Mouse (Mus musculus): ENCODE measurements around the gene Adk.
A peak's percentile ranks its signal among the peaks of the same experiment; 100 is the strongest.

Gene Adk

DNA sequence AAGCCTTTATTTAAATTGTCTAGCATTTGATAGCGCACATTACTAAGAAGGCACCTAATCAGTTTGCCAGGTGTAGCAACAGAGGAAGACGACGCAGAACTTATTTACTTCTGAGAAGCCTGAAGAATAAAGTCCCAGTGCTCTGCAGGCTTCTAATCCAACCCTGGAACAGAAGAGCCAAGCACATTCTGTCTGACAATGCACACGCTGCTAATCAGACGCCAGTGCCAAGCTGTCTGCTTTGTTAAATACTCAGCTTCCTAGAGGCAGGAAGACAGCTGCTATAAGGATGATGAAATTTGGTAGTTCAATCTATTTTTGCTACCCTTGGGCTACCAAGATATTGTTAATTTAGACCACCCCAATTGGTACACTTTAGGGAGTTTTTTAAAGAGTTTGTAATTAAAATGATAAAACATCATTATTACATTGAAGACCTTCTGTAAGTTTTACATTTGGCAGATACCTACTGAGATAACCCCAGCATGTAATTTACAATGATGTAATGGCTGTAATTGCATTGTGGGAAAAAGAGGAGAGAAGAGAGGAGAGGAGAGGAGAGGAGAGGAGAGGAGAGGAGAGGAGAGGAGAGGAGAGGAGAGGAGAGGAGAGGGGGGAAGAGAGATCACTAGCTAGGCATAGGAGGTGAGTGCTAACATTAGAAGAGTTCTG is 201.1 kb downstream of the Adk start:
- DNase-seq (ENCODE audit: extremely low read depth, low read depth) = no peak

DNA sequence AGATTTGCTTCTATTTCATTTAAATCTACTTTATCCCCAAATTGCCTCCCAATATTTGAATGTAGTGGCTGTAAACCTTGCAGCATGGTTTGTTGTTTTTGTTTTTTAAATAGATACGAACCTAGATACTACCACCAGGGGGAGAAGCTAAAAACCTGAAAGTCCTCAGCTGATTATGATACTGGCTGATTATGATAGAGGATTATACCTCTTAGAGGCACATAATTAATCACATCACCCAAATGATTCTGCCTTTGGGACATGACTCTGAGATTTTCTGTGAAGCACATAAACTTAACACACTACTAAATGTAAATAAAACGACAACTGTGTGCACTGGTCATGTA is 201.6 kb downstream of the Adk start:
- DNase-seq (ENCODE audit: extremely low read depth, low read depth) = no peak

DNA sequence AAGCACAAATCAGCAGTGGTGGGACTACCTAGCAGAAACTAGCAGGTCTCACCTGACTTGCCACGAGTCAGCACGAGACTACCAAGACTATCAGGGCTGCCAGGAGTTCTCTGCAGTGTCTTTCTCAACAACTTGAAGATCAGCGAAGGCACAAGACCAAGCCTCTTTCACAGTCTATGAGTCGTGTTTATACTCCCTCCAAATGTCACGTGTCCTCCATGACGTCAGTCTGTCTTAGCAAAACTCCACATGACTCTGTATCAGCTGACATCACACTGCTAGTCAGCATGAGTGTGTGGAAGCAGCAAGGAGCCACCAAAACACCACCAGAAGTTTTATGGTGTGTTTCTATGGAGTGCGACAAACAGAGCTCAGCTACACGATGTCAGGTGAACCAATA is 215.9 kb downstream of the Adk start:
- DNase-seq (ENCODE audit: extremely low read depth, low read depth) = no peak

DNA sequence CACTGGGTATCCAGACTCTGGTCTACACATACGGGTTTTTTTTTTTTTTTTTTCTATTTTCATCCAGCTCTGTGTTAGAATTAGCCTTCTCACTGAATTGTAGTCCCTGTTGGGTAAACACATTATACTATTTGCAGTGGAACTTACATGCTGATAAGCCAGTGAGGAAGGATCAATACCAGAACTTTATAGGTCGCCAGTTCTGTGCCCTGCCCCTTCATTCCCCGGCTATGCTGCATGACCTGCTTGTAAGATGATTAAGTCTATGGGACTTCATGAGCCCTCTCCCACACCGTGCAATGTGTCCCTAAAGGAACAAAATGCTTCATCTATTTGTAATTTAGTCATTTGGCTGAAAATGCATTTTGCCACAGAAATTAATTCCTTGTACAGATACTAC is 219.1 kb downstream of the Adk start:
- DNase-seq (ENCODE audit: extremely low read depth, low read depth) = no peak

DNA sequence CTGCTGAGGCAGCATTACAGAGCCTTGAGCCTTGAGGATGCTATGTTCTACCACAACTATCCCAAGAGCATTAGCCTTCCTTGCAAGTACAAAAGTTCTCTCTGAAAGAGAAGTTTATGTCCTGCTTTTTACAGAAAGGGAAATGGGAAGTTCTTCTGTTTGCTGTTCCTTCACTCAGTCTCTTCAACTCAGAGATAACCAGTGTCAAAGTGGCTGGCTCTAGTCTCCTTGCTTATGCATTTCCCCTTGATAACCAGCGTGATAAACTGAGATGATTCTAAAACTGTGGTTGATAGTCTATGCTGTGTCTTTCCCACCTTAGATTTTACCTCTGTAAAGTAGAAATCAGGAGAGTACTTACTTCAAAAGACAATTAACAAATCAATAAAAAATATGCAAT is 223.4 kb downstream of the Adk start:
- peak; percentile 10 for DNase-seq (ENCODE audit: extremely low read depth, low read depth)

DNA sequence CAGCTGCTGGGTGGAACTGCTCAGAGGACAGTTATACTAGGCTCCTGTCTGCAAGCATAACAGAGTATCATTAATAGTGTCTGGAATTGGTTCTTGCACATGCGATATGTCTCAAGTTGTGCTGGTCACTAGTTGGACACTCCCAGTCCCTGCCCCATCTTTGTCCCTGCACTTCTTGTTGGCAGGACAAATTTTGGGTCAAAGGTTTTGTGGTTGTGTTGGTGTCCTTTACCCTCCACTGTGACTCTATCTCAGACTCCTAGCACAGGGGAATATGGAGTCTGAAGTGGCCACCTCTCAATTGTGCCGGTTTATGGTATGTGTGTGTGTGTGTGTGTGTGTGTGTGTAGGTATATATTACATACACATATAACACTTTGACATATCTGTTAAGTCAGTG is 225.9 kb downstream of the Adk start:
- no peak for DNase-seq (ENCODE audit: extremely low read depth, low read depth)

DNA sequence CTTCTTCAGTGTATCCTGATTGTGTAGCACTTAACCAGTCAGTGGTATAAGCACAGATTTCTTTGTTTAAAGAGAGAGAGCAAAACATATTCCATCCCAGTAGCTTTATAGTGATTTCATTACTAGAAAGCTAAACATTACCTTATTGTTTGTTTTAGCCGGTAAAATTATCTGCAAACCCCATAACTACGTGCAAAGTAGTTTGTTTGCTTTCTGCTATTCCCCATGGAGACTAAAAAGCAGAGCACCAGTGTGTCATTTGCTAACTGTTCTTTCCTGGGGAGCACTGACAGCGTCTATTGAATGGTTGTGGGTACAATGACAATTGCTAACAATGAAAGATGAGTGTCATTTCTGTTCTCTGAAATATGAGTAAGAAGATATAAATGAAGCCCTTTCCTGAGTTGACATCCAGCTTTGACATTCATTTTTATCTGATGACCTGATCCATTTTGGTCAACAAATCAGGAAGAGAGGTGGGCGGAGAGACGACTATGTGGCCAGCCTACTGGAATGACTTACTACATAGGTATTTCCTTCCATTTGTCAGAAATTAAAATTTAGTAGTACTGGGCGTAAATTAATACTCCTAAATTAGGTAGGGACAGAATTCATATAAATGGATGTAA is 226.6 kb downstream of the Adk start:
- DNase-seq (ENCODE audit: extremely low read depth, low read depth) = no peak

DNA sequence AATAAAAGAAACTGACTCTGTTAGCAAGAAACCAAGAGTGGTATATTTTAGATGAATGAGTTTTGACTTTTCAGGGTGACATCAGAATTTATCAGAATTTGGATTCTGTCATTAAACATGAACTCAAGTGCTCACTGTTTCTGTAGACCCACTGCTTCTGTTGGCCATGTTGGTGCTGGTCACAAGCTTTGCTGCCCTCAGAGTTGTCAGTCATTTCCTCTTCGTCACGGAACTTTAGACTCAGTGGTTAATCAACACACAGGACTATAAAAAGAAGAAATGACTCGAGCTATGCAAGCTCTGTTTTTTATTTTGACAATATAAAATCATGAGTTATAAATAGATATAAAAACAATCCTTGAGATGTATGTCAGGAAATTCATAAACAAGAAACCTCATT is 228.1 kb downstream of the Adk start:
- no peak for DNase-seq (ENCODE audit: extremely low read depth, low read depth)

DNA sequence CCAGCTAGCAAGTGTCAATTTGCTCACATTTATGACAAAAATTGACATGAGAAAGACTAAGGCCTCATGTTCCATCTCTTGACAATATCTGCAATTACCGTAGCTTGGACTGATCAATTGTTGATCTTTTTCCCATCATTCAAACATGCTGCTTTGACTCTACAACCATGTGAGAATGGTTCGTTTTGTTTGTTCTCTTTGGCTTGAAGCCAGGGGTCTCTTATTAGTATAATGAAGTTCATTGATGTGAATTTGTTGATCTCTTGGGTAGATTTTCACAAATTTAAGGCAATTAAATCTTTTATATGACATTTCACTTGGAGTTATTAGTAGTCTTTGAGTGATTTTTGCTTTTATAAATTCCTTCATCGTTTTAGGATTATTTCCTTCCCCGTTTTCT is 229.1 kb downstream of the Adk start:
- no peak for DNase-seq (ENCODE audit: extremely low read depth, low read depth)

DNA sequence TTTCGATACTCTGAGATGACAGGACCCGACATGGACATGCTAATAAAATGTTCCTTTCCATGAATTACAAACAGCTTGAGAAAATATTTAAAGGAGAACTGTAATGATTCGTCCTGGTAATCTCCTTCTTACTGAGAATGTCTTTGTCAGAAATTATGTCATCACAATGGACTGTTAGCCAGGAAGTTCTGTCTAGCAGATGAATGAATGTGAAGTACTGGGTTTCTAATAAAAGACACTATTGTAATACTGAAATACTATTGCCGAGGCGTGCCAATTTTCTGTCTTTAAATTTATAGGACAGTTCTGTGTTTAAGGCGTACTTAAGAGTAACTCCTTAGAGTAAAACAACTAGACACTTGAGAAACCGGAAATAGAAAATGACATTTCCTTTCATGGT is 231.7 kb downstream of the Adk start:
- DNase-seq (ENCODE audit: extremely low read depth, low read depth) = no peak

DNA sequence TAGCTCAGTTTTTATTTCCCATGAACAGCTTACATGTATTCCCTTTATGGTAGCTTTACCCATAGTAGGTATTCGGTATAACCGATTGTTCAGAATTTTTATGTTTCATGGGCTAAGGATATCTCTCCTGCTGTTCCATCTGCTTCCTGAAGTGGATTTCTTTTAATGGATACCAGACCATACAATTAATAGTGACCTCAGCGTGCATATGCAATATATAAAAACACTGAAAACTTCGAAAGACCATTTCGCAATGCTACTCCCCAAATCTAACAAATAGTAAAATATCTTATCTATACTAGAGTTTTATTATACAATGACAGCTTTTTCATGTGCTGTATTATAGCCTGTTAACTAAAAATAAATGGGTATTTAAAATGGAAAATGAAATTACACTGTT is 232.5 kb downstream of the Adk start:
- DNase-seq (ENCODE audit: extremely low read depth, low read depth) = no peak

DNA sequence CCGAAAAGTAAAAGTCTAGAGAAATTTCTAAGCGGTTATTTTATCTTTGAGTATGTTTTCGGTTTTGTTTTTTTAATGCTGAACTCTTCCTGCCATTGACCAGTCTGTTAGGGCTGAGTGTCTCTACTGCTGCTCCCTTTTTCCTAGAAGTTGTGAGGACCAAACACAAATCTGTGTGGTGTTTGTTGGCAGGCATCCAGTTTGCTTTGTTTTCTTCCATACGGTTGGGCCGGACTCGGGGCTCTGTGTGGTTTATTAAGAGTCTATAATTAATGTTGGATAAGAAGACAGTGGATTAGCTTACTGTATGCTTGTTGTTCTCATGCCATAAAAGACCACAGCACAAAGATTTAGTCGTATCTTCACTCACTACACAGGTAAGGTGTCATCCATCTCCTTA is 233.9 kb downstream of the Adk start:
- no peak for DNase-seq (ENCODE audit: extremely low read depth, low read depth)

DNA sequence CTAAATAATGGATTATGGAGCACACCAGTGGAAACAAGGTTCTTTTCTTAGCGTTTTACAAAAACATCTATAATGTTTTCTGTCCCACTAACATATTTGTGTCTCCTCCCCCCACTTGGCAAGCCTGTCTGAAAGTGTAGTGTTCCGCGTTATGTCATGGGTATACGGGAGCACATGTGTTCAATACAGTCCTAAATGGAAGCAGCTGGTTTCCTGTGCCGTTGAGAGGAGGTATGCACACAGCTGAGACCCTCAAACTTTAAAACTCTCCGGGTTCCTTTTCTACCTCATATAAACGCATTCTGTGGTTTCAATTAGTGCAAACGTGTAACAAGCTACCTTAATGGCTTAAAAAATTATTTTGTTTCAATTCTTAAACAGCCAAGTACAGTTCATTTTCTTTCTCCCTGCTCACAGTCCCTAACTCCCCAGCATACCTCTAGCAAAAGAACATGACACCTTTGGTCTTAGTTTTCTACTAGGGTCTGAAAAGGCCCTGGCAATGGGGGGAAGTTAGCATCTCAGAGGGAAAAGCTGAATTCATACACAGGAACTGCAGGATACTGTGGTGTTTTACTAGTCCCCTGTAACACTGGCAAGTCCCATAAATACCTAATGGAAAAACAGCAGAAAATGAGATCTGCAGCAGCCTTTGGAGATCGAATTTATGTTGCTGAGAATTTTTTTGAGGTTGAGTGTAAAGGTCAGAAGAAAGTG is 235.5 kb downstream of the Adk start:
- no peak for DNase-seq (ENCODE audit: extremely low read depth, low read depth)

DNA sequence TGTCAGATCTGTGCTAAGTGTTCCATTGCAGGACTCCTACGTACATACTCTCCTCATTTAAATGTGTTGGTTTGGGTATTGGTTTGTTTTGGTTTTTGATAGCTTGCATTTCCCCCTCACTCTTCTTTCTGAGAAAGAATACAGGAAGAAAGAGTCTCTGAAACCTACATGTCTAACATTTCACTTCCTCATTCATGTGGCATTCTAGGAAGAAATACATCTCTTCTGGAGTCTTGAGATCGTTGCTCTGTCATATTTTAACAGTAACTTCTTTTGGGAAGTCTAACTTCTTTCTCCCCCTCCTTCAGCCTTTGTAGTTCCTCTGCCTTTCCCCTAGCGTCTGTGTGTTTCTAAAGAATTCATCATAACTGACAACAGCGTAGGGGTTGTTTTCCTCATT is 247.4 kb downstream of the Adk start:
- peak; percentile 32 for DNase-seq (ENCODE audit: extremely low read depth, low read depth)

DNA sequence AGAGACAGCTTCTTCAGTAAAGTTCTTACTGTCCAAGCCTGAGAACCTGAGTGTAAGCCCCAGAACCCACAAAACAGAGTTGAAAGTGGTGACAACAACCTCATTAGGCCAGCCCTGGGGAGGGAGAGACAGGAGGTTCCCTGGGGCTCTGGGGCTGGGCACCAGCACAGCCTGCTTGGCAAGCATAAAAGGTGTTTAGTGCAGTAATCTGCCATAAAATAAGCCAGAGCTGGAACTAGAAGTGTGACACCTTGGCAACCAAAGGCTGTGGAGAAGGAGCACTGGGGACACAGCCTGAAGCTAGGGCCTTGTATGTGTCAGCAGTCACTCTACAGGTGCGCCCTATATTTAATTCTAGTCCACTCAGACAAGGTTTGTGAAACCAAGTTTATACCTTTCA is 252.4 kb downstream of the Adk start:
- DNase-seq (ENCODE audit: extremely low read depth, low read depth) = no peak

DNA sequence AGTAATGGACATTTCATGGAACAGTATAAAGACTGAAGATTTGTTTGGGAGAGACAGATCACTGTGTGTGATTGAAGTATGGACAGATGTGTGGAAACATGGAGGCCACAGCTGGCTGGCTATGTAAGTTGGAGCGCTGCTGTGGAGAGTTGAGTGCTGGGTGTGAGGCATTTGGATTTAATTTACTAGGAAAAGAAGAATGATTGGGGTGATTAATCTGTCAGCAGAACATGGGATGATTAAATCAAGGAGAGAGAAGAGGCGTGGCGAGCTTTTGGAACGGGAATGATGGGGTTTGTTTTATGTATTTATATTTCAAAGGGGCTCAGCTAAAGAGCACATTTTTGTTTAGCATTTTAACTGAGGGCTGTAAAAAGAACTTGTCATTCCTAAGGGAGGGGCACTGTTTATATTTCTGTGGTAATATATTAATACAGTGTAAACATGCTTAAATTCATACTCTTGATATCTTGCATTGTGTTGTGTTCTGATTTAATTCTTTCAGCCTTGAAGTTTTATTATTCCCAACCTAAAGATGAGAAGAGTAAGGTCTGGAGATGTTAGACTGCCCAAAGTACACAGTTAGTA is 256.1 kb downstream of the Adk start:
- DNase-seq (ENCODE audit: extremely low read depth, low read depth) = no peak

DNA sequence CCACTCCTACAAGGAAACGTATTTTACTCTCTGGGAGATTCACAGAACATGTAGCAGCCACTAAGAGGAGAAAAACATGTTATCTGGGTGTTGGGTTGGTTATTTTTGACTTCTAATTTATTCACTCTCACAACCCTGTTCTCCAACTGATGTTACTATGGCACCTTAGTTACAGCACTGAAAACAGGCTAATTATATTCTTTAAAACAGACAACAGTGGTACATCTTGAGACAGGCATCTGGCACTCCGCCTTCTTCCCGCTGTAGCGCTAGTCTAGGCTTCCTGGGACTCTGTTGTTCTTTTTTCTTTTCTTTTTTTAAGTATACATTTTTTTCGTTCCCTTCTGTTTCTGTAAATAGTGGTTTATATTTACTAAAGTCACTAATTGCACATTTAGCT is 258.2 kb downstream of the Adk start:
- no peak for DNase-seq (ENCODE audit: extremely low read depth, low read depth)

DNA sequence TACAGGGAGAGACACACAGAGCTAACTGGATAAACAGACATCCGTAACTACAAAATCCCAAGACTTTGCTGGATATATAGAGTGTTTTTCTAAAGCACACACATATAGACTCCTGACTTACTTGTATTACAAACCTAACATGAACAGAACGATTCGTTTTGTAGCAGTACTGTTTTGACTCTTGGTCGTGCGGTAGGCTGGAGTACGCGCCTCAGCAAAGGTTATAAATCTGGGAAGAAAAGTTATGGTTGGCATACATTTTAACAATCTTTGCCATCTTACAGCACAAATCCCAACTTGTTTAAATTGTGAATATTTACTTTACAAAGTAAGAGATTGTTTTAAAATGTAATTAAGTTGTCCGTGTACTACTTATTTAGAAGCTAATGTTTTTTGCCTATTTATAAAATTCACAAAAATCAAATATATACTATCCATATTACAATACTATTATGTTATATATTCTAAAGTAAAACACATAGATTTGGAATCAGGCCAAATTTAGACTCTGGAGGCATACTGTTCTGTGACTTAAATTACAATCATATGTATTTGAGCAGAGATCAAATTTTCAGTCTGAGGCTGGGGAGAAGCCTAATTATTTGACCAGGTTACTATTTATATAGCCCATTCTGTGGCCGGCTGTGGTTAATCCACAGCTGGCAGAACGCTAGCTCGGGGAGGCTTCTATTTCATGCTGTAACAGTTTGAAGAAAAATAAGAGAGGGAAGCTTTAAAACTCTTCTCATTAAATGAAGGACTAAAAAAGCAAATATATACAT is 261.4 kb downstream of the Adk start:
- no peak for DNase-seq (ENCODE audit: extremely low read depth, low read depth)

DNA sequence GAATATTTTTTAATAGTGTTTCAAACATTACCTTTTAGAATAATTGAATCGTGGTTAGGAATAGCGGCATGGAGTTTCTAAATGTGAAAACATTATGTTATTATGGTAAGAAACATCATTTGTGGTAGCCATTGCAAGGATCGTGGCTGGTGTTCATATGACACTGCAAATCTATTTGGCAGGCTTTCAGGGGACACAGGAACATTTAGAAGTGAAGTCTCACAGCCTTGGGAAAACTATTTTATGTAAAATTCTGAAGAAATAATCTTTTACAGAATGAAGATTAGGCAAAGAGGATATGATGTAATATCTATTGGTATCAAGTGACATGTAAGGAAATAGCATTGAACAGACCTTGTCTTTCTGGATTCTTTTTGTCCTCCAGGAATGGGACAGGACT is 262.1 kb downstream of the Adk start:
- DNase-seq (ENCODE audit: extremely low read depth, low read depth) = no peak

DNA sequence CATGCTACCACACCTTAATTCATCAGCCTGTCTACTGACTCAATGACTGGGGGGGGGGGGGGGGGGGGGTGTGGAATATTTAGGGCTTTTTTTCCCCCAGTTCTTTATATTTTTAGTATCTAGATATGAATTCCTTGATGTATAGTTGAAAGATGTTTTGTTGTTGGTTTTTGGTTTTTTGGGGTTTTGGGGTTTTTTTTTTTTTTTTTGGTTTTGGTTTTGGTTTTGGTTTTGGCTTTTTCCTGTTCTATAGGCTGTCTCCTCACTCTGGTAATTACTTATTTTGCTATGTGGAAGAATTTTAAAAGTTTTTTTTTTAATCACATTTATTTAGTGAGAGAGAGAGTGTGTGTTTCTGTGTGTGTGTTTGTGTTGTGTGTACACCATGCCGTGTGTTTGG is 282.5 kb downstream of the Adk start:
- no peak for DNase-seq (ENCODE audit: extremely low read depth, low read depth)

DNA sequence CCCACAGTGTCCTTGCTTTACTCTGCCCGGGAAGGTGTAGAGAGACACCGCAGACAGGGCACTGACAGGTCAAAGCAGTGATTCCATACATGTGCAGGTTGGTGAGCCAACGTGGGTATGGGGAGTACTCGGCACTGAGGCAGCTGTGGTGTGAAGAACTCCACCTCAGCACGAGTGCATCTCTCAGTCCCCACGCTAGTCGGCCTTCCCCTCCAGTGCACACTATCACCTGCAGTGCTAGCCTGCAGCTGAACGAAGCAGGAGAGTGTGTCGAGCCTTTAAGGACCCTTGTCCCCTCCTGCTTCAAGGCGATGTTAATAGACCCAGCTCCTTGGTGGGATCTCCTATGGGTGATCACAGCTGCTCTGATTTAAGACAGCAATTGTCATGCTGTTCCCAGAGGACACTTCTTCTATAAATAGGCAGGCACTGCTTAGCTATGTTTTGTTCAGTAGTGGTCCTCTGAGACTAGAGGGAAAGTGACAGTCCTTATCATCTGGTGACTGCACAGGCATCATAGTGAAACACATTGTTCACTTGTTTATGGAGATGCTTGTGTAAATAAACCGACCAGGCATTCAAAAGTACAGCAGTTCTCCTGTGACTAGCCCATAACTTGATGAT is 283.4 kb downstream of the Adk start:
- no peak for DNase-seq (ENCODE audit: extremely low read depth, low read depth)
